Mouse (Mus musculus) stomach, embryonic 15.5 days (tissue): ENCODE data around the gene Tex44. TPM values are rescaled to one million over a fixed set of nuclear protein-coding genes. Genes with fewer than 3 reads are reported as not detected.

ENCODE experiments used
- ATAC-seq: fragments of 200-750 bp; cut with Nextera tagmentation; 2 replicates; pipeline ENCODE4 v1.8.0; 2017; ENCODE audit warnings: low read depth, moderate number of reproducible peaks, moderate TSS enrichment; ENCODE audit not compliant: insufficient read depth, low FRiP score
- H3K27ac ChIP-seq: fragments of 300-500 bp; sonication (generic); 2 replicates; pipeline ENCODE4 v1.5.1; 2015; ENCODE audit warnings: mild to moderate bottlenecking, inconsistent platforms
- H3K27me3 ChIP-seq: fragments of 300-500 bp; sonication (generic); replicated peaks from 2 replicates; pipeline ENCODE4 v1.6.1; 2015; ENCODE audit warnings: inconsistent platforms
- H3K36me3 ChIP-seq: fragments of 300-500 bp; sonication (generic); 2 replicates; pipeline ENCODE4 v1.6.1; 2015; ENCODE audit warnings: inconsistent platforms
- H3K4me1 ChIP-seq: fragments of 300-500 bp; sonication (generic); 2 replicates; pipeline ENCODE4 v1.6.1; 2015; ENCODE audit warnings: inconsistent platforms
- H3K4me2 ChIP-seq: fragments of 300-500 bp; sonication (generic); 2 replicates; pipeline ENCODE4 v1.6.1; 2015; ENCODE audit warnings: mild to moderate bottlenecking, inconsistent platforms
- H3K4me3 ChIP-seq: fragments of 300-500 bp; sonication (generic); replicated peaks from 2 replicates; pipeline ENCODE4 v1.5.1; 2015; ENCODE audit warnings: inconsistent platforms
- H3K9ac ChIP-seq: fragments of 300-500 bp; sonication (generic); 2 replicates; pipeline ENCODE4 v1.6.1; 2015; ENCODE audit warnings: inconsistent platforms
- H3K9me3 ChIP-seq: fragments of 300-500 bp; sonication (generic); 2 replicates; pipeline ENCODE4 v1.6.1; 2016; ENCODE audit warnings: inconsistent platforms
- WGBS: fragments of 180-500 bp; shearing (Covaris S2); methylation state at CpG from one replicate; pipeline ENCODE4 v1.1.7; 2015; 5-methylcytosine and 5-hydroxymethylcytosine counted together
- polyA plus RNA-seq: library from polyadenylated mRNA; unstranded; fragments of >200 nt; fragmentation: Nextera tagmentation; extraction: Ambion mirVana; gene quantifications from 2 replicates; pipeline ENCODE4 v1.2.1, GENCODE M21; 2015

The Tex44 gene
- polyA plus RNA-seq: not detected in 2 replicates

- H3K27me3 ChIP-seq: no peaks in the 10 kb centered on the region
- H3K9me3 ChIP-seq: no peaks in the 10 kb centered on the region
- WGBS: 90% methylated on average over 8 of the region's 8 CpGs
- no peak within 1 kb of the TSS for H3K9ac ChIP-seq
- no peak within 1 kb of the TSS for H3K27ac ChIP-seq
- H3K4me3 ChIP-seq: no peak within 1 kb of the TSS
- ATAC-seq: no peak
- no peaks in the 10 kb centered on the region for H3K4me1 ChIP-seq
- no peaks in the 10 kb centered on the region for H3K36me3 ChIP-seq
- H3K4me2 ChIP-seq: no peak within 1 kb of the TSS
Observed at GRCm38 (mm10) chr1:86426128-86426527, at the start of gene Tex44, which contains the start of gene Nmur1. Gene Tex44 (plus strand): TSS chr1:86426329. Gene Nmur1 (minus strand): TSS chr1:86426228.

GRCm38 (mm10) chr1:86376354-86376753 lies 49.8 kb upstream of the Tex44 start:
- no peak overlapping the region for H3K9ac ChIP-seq
- H3K27ac ChIP-seq: no peak overlapping the region
- H3K36me3 ChIP-seq: no peaks in the 10 kb centered on the region
- 66% methylated on average over 5 of the region's 5 CpGs for WGBS
- no peaks in the 10 kb centered on the region for H3K4me1 ChIP-seq
- ATAC-seq: no peak
- no peak overlapping the region for H3K4me3 ChIP-seq
- no peaks in the 10 kb centered on the region for H3K27me3 ChIP-seq
- no peaks in the 10 kb centered on the region for H3K9me3 ChIP-seq
- no peak overlapping the region for H3K4me2 ChIP-seq

GRCm38 (mm10) chr1:86378662-86379061 lies 47.5 kb upstream of the Tex44 start:
- no peaks in the 10 kb centered on the region for H3K4me1 ChIP-seq
- H3K36me3 ChIP-seq: no peaks in the 10 kb centered on the region
- no peak overlapping the region for H3K4me2 ChIP-seq
- no peak overlapping the region for H3K4me3 ChIP-seq
- ATAC-seq: no peak
- no peaks in the 10 kb centered on the region for H3K9me3 ChIP-seq
- no peaks in the 10 kb centered on the region for H3K27me3 ChIP-seq
- no peak overlapping the region for H3K9ac ChIP-seq
- no peak overlapping the region for H3K27ac ChIP-seq
- 55% methylated on average over 6 of the region's 6 CpGs for WGBS

DNA sequence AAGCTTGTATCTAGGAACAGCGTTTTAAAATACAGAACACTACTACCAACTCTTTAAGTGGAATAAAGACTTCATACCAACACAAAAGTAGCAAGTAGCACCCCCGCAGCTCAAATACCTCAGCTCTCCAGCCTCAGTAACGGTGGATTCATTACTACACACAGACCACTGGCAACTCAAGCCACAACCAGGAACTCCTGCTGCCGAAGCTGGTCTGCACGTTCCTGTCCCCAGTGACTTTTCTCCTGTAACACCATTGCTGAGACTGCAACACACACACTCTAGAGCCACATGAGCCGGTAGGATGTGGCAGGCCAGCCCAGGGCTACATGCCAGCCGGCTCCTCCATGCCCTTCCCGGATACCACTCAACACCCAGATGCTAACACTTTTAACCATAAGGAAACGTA lies 47.0 kb upstream of the Tex44 start:
- H3K4me3 ChIP-seq: no peak overlapping the region
- 71% methylated on average over 9 of the region's 9 CpGs for WGBS

GRCm38 (mm10) chr1:86381027-86381426 lies 45.1 kb upstream of the Tex44 start:
- Histone ChIP-seq H3K27ac (no peak overlapping the region), H3K4me3 (no peak overlapping the region), H3K4me1 (no peaks in the 10 kb centered on the region), H3K9me3 (no peaks in the 10 kb centered on the region), H3K4me2 (peak overlapping the region; percentile 17; the same call in 1 of the 2 replicates), H3K9ac (no peak overlapping the region), H3K36me3 (no peaks in the 10 kb centered on the region), H3K27me3 (no peaks in the 10 kb centered on the region)
- peak; percentile 56 for ATAC-seq
- 20% methylated on average over 13 of the region's 13 CpGs for WGBS

More for the DNA sequence above, 47.0 kb upstream of the Tex44 start:
- Histone ChIP-seq H3K27me3 (no peaks in the 10 kb centered on the region), H3K27ac (no peak overlapping the region), H3K9ac (no peak overlapping the region), H3K36me3 (no peaks in the 10 kb centered on the region), H3K4me2 (no peak overlapping the region), H3K9me3 (no peaks in the 10 kb centered on the region), H3K4me1 (no peaks in the 10 kb centered on the region)
- ATAC-seq: no peak

DNA sequence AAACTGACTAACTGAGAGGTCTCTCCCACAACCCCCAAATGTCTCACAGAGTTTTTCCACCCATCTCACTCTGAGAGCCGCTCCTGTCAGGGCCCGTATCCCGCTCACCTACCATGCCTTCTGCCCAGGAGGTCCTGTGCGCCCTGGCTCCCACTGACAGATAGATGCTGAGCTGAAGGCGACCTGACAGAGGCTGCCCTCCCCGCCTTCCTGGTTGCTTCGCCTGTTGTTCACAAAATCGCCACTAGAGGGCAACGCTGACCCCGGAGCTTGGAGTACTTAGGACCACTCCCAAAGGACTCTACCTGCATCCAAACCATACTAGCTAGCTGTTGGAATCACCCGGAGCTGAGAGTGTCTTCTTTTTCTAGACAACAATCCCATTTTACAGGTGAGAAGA lies 36.9 kb upstream of the Tex44 start:
- peaks cover 3% of the 10 kb centered on the region; the same call in 1 of the 2 replicates for H3K4me1 ChIP-seq
- no peak overlapping the region for H3K9ac ChIP-seq
- H3K27ac ChIP-seq: no peak overlapping the region
- no peaks in the 10 kb centered on the region for H3K27me3 ChIP-seq
- no peak for ATAC-seq
- WGBS: 3% methylated on average over 11 of the region's 11 CpGs
- no peak overlapping the region for H3K4me3 ChIP-seq
- H3K4me2 ChIP-seq: no peak overlapping the region
- no peaks in the 10 kb centered on the region for H3K9me3 ChIP-seq
- no peaks in the 10 kb centered on the region for H3K36me3 ChIP-seq

DNA sequence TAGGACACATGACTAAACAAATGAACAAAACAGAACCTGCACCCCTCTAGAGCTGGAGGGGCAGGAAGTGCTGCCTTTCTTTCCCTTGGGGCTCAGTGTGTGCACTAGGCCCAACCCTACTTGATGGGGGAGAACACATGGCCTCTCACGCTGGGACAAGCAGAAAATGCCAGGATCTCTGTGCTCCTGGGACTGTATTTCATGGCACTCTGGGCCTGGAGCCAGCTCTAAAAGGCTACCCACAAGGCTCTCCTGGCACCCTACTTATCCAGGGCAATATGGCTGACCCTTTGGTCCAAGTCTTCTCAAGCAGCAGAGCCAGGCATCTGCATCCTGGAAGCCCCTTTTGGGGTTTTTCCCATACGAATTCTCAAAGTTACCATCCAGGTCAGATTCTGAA lies 34.7 kb upstream of the Tex44 start:
- no peak overlapping the region for H3K4me3 ChIP-seq
- 62% methylated on average over 2 of the region's 2 CpGs for WGBS
- no peak for ATAC-seq
- H3K9ac ChIP-seq: no peak overlapping the region
- H3K9me3 ChIP-seq: no peaks in the 10 kb centered on the region
- peaks cover 3% of the 10 kb centered on the region; the same call in 1 of the 2 replicates for H3K4me1 ChIP-seq
- H3K27ac ChIP-seq: no peak overlapping the region
- H3K27me3 ChIP-seq: no peaks in the 10 kb centered on the region
- no peak overlapping the region for H3K4me2 ChIP-seq
- H3K36me3 ChIP-seq: no peaks in the 10 kb centered on the region

GRCm38 (mm10) chr1:86393219-86393618 lies 32.9 kb upstream of the Tex44 start:
- Histone ChIP-seq H3K9me3 (no peaks in the 10 kb centered on the region), H3K27ac (no peak overlapping the region), H3K4me1 (peaks cover 3% of the 10 kb centered on the region; the same call in 1 of the 2 replicates), H3K9ac (no peak overlapping the region), H3K4me2 (no peak overlapping the region), H3K36me3 (no peaks in the 10 kb centered on the region), H3K27me3 (no peaks in the 10 kb centered on the region), H3K4me3 (no peak overlapping the region)
- 63% methylated on average over 3 of the region's 3 CpGs for WGBS
- ATAC-seq: no peak

DNA sequence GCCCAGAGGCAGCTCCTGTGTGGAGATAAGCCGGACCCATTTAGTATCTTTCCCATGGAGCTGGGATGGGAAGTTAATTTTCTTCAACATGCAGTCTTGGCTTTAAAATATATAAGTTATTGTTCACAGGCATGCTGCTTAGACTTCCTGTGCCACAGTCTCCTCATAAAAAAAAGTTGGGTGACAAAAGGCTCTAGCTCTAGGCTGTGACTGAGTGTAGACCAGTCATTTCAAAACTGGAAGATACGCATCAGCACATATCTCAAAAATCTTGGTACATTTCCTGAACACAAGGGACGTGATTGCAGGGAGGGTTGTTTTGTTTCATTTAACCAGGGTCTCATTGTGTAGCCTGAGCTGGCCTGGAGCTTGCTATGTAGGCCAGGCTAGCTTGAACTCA lies 31.9 kb upstream of the Tex44 start:
- no peak overlapping the region for H3K4me3 ChIP-seq
- peaks cover 3% of the 10 kb centered on the region; the same call in 1 of the 2 replicates for H3K4me1 ChIP-seq
- no peaks in the 10 kb centered on the region for H3K36me3 ChIP-seq
- no peaks in the 10 kb centered on the region for H3K9me3 ChIP-seq
- ATAC-seq: no peak
- no peak overlapping the region for H3K27ac ChIP-seq
- WGBS: 84% methylated on average over 3 of the region's 3 CpGs
- H3K4me2 ChIP-seq: no peak overlapping the region
- no peaks in the 10 kb centered on the region for H3K27me3 ChIP-seq
- H3K9ac ChIP-seq: no peak overlapping the region

DNA sequence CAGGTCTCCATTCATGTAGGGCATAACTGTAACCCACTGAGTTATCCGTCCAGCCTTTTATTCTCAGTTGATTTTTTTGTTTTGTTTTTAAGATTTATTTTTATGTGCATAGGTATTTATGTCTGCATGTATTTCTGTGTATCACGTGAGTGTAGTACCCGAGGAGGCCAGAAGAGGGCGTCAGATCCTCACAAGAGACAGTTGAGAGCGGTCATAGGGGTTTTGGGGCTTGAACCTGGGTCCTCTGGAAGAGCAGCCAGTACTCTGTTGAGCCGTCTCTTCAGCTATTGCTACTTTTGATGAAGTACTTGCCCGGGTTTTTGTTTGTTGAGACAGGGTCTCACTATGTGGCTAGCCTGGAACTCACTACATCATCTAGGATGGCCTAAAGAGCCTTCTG lies 30.2 kb upstream of the Tex44 start:
- no peak overlapping the region for H3K4me3 ChIP-seq
- H3K27ac ChIP-seq: no peak overlapping the region
- H3K9ac ChIP-seq: no peak overlapping the region
- WGBS: 69% methylated on average over 7 of the region's 7 CpGs
- no peaks in the 10 kb centered on the region for H3K9me3 ChIP-seq
- no peak for ATAC-seq
- no peak overlapping the region for H3K4me2 ChIP-seq
- no peaks in the 10 kb centered on the region for H3K36me3 ChIP-seq
- H3K4me1 ChIP-seq: no peaks in the 10 kb centered on the region
- H3K27me3 ChIP-seq: no peaks in the 10 kb centered on the region

DNA sequence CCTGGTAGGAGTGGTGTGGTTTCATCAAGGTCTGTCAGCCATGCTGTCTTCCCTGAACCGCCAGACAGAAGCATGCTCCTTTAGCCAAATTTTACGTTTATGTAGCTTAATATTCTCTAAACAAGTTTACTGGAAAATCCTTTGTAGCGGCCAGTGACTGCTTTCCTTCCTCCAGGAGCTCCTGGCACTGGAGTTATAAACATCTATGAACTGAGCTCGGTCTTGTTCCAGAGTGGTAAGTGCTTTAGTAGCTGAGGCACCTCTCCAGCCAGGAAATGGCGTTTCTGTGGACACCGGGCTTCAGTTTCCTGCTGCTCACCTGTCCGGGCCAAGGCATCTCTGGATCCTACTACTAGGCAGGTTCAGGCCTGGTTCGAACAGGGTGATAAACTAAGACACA lies 28.5 kb upstream of the Tex44 start:
- Histone ChIP-seq H3K27ac (peak overlapping the region; percentile 3; the same call in 1 of the 2 replicates), H3K9ac (no peak overlapping the region), H3K4me2 (no peak overlapping the region), H3K27me3 (no peaks in the 10 kb centered on the region), H3K4me1 (no peaks in the 10 kb centered on the region), H3K4me3 (no peak overlapping the region), H3K9me3 (no peaks in the 10 kb centered on the region), H3K36me3 (no peaks in the 10 kb centered on the region)
- ATAC-seq: no peak
- 47% methylated on average over 8 of the region's 8 CpGs for WGBS

- Histone ChIP-seq H3K9ac (no peak overlapping the region), H3K36me3 (no peaks in the 10 kb centered on the region), H3K4me3 (no peak overlapping the region), H3K4me1 (no peaks in the 10 kb centered on the region), H3K4me2 (no peak overlapping the region), H3K27ac (no peak overlapping the region), H3K9me3 (no peaks in the 10 kb centered on the region), H3K27me3 (no peaks in the 10 kb centered on the region)
- WGBS: 40% methylated on average over 7 of the region's 7 CpGs
- no peak for ATAC-seq
Observed at GRCm38 (mm10) chr1:86398222-86398621, 27.9 kb upstream of the Tex44 start.

GRCm38 (mm10) chr1:86399322-86399721 lies 26.8 kb upstream of the Tex44 start:
- no peaks in the 10 kb centered on the region for H3K36me3 ChIP-seq
- ATAC-seq: no peak
- no peak overlapping the region for H3K9ac ChIP-seq
- no peaks in the 10 kb centered on the region for H3K27me3 ChIP-seq
- no peaks in the 10 kb centered on the region for H3K9me3 ChIP-seq
- no peak overlapping the region for H3K4me2 ChIP-seq
- H3K4me3 ChIP-seq: no peak overlapping the region
- H3K4me1 ChIP-seq: no peaks in the 10 kb centered on the region
- 63% methylated on average over 2 of the region's 3 CpGs for WGBS
- no peak overlapping the region for H3K27ac ChIP-seq
